Mouse (Mus musculus) regulatory T cell (primary cell): ENCODE data around the gene Ube2s.
"Not testable (repeated sequence)": the region's sequence is repeated elsewhere in the genome, so short reads cannot be mapped to it uniquely, and the experiment has no call there.

Source experiments
- in situ Hi-C: fragments of 300-600 bp; cut with MboI, MseI; formaldehyde crosslinking; loops from one replicate; pipeline ENCODE4 v1.15.1; 2025; ENCODE audit warnings: high pct_unique_total_duplicates

Gene Ube2s

DNA sequence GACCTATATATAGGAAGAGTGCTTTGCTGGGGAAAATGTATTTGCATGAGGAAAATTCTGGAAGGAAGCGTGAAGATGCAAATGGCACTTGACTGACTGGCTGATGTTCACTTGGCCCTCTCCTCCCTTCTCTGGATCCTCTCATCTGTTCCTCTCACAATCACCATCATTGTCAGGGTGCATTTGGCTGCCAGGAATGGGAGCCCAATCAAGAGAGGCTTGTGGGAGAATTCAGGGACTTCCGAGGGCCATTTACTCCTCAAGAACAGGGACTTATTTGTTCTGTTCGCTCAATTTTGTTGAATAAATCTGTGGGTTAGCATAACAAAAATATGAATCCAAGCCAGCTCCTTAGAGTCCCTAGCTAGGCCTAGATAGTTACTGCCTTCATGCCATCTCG lies 9.3 kb upstream of the Ube2s start:
- in situ Hi-C loops = no loop called here

GRCm38 (mm10) chr7:4820925-4821324 lies 8.5 kb upstream of the Ube2s start:
- in situ Hi-C loops = not testable (repeated sequence)

DNA sequence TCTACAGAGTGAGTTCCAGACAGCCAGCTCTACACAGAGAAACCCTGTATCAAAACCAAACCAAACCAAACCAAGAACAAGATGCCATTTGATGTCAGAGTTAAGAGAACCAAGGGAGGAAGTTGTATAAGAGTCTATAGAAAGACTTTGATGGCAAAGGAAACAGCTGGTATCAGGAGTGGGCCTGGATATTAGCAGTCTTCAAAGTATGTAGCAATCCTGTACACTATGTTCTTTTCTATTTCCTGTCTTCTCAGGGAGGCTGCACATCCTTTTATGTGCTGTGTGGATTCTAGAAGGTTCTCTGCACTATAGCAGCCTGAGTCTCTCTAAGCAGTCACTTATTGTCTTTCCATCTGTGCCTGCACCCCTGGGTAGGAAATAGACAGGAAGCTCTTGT lies 4.2 kb upstream of the Ube2s start:
- in situ Hi-C loops = no loop called here

DNA sequence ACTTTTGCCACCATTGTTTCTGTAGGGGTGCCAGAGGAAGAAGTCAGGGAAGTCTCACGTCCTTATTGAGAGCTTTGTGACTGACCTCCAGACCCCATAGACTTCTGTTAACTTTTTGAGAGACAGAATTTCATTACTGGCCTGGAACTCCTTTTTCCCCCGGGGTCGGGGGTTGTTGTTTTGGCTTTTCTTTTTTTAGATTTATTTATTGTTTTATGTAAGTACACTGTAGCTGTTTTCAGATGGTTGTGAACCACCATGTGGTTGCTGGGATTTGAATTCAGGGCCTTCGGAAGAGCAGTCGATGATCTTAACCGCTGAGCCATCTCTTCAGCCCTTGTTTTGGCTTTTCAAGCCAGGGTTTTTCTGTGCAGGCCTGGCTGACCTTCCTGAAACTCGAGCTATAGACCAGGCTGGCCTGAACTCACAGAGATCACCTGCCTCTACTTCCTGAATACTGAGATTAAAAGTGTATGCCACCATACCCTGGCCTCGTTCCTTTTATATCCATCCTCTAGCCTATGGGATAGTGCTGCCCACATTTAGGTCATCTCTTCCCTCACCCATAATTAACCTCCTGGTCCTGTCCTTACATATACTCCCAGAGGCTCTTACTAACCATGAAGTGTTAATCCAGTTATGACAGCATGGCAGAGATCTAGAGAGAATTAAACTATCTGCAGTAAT lies 858 bp upstream of the Ube2s start:
- in situ Hi-C loops = no loop called here

- in situ Hi-C loops = no loop called here
Observed at GRCm38 (mm10) chr7:4811842-4812302, 518 bp downstream of the Ube2s start.

DNA sequence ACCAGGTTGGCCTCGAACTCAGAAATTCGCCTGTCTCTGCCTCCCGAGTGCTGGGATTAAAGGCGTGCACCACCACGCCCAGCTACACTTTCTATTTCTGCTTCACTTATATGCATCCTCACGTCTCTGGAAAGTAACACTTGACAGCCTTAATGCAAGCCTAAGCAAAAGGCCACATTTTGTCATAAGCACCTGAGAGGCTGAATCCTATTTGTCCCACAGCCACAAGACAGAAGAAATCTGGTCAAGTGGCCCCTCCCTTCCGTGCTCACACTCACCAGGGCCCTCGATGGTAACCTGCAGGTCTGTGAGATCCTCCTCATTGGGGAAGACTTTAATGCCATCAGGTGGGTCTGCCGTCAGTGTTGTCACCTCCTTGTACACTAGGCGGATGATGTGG lies 1.3 kb downstream of the Ube2s start:
- in situ Hi-C loops = not testable (repeated sequence)

DNA sequence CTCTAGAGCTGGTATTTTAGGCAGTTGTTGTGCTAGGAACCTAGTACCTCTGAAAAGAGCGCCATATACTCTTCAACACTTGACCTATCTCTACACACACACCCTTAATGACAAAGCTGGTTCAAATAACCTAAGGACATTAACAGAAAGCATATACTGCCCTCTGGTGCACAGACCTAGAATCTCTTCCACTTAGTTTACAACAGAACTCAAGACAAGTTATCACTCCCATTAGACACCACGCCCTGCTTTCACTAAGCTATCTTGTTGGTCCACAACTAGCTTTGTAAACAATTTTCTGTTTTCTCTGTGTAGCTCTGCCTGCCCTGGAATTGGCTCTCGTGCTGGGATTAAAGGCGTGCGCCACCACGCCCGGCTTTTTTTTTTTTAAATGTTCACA lies 5.7 kb downstream of the Ube2s start:
- in situ Hi-C loops = no loop called here

- in situ Hi-C loops = no loop called here
Observed at GRCm38 (mm10) chr7:4802247-4802646, 10.1 kb downstream of the Ube2s start.

- in situ Hi-C loops = no loop called here
Observed at GRCm38 (mm10) chr7:4795767-4796433, 16.5 kb downstream of the Ube2s start.

DNA sequence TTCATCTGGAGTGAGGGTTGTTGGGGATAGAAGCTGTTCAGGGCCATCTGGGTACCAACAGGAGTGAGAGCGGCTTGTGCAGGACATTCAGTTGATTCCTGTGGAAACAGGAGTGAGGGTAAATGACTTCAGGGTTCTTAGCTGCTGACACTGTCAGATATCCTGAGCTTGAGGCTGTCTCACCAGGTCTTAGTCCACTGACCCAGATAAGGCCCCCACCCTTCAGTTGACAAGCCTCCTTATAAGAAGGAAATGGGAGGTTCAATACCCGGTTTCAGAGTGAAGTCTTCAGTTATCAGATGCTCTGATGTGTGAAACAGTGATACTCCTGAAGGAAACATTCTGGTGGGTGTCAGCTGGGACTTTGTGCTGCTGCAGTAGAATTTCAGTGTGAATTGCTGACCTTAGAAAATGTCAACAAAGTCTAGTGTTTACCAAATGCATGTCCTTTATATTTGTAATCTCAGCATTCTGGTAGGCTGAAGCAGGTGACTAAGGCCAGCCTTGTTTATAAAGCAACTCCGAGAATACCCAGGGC lies 17.7 kb downstream of the Ube2s start:
- in situ Hi-C loops = no loop called here

GRCm38 (mm10) chr7:4793674-4794073 lies 18.7 kb downstream of the Ube2s start:
- in situ Hi-C loops = no loop called here

GRCm38 (mm10) chr7:4793248-4793647 lies 19.1 kb downstream of the Ube2s start:
- in situ Hi-C loops = not testable (repeated sequence)

- in situ Hi-C loops = no loop called here
Observed at GRCm38 (mm10) chr7:4792278-4793212, 19.8 kb downstream of the Ube2s start, which contains the start of gene Rpl28. TSS of gene Rpl28 (plus strand) at chr7:4792874.

DNA sequence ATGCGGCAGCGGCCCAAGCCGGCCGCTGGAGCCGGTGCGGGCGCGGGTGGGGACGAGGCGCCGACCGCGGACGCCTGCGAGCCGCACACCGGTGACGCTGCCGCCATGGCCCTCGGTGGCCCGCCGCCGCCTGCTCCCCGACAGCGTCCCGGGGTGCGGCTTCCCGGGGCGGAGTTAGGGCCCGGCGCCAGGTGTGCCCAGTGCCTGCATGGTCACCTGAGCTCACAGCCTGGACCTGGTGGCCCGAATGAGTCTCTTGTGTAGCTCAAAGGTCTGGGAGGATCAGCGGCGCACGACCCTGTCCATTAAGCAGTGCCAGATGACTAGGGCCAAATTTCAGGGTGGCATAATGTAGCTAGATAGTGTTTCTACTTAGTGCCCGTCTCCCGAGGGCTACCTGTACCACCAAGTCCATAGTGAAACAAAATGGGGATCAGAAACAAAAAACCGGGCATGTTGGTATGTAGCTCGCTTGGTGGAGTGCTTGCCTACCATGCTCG lies 22.9 kb downstream of the Ube2s start, which contains the start of gene Tmem238:
Tmem238 (minus strand) TSS at position 221 of the 500 bp plus-strand sequence.
- in situ Hi-C loops = no loop called here

DNA sequence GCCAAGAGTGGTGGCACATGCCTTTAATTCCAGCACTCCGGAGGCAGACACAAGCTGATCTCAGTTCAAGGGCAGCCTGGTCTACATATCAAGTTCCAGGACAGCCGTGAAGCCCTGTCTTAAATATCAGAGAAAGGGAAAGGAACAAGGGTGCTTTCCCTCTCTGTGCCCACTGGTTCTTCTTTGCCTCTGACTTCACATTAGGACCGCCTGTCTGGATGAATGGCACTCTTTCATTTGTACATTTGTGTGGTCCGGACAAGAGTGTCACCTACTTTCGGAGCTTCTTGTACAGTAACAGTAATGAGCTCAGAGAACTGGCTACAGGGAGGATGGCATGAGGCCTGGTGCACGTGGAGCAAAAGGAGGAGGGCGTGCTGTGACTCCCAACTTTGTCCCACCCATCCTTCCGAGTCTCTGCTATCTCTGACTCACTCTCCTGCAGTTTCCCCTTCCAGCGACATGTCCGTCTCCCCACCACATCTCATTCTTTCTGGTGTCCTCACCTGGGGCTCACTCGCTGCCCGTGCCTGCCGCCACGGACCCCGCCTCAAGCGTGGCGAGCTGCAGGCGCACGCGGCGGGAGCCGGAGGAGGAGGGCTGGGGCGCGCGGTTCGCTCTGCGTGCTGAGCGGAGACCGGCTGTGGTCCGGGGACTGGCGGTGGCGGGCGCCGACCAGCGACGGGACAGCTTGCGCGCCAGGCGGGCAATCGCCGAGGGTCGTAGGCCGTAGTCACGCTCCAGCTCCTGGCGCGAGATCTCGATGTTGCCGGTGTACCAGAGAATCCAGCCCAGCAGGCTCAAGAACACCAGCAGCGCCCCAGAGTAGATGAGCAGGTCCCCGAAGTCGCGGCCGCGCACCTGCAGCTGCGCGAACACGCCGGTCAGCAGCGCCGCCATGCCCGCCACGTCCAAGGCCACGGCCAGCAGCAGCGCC lies 23.6 kb downstream of the Ube2s start:
- in situ Hi-C loops = no loop called here

GRCm38 (mm10) chr7:4783667-4784268 lies 28.6 kb downstream of the Ube2s start:
- in situ Hi-C loops = no loop called here

DNA sequence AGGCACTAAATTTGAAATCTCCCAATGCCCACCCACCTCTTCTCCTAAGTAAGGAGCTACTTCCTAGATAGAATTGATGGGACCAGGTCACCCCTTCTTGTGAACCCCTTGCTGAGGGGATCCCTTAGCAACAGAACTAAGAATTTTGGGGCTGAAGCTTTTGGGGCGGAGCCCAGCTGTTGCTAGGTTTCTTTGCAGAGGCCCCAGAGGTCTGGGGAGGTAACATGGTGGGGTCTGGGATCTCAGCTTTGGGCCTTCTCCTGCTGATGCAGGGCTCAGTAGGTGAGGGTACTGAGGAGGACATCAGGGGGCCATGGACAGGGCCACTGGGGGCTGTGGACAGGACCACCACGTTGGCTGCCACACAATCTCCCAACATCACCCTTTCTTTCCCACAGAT lies 29.6 kb downstream of the Ube2s start, which contains the start of the genes Il11 and Tmem190:
Il11 (minus strand) TSS at position 101 of the 400 bp plus-strand sequence.
Tmem190 (plus strand) TSS at position 179 of the 400 bp plus-strand sequence.
- in situ Hi-C loops = no loop called here

DNA sequence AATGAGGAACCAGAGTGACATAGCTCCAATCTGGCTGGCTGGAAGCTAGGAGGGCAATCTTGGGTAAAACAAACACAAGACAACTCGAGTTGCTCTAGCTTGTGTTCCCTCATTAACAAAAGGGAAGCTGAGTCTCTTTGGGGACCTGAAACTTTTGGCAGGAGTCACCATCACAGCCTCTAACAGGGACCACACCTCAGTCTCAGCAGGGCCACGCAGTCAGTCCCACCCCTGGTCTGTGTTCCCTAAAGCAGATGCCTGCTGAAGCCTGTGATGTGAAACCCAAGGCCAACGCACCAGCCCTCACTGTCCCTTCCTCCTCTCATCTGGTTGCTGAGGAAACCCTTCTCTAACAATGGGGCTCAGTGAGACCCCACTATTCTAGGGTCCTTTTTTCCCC lies 30.3 kb downstream of the Ube2s start:
- in situ Hi-C loops = no loop called here

DNA sequence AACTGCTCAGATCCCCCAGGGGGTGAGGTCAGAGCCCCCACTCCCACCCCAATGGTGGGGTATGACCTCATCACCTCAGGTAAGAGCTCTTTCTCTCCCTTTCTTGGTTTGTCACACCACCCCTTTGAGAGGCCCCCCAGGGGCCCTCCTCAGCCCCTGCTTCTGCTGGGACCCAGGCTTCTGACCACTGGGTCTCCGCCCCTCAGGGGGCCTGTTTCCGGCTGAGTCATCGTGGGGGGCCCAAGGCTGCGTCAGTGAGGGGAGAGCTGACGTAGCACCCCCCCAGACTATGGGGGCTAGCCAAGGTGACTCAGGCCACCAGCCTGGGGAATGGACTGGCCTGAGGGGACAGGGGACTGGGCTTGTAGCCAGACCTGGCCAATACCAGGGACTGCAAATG lies 32.5 kb downstream of the Ube2s start:
- in situ Hi-C loops = no loop called here
